Mouse (Mus musculus): ENCODE measurements around the gene Vmn2r89. TPM values are rescaled to one million over a fixed set of nuclear protein-coding genes. Genes with fewer than 3 reads are reported as not detected.

Gene Vmn2r89
- total RNA-seq, 2 experiments from 2014 or later: not detected

Other genes starting within 250 kb of the Vmn2r89 start
- gene Ear14, start 248.5 kb upstream of the Vmn2r89 start, total RNA-seq (2021): not detected
- under 1 TPM in 1 of 2 experiments, not detected in 1; 0.64 TPM for gene Rnase2a, start 195.7 kb upstream of the Vmn2r89 start, total RNA-seq (2021)
- not detected for gene Gm7247, start 90.1 kb upstream of the Vmn2r89 start, total RNA-seq (2021)
- not detected for gene Vmn2r88, start 41.0 kb upstream of the Vmn2r89 start, total RNA-seq (2021)
- not detected for gene Gm5622, start 100.9 kb downstream of the Vmn2r89 start, total RNA-seq (2021)
- gene Gm17175, start 122.2 kb downstream of the Vmn2r89 start, total RNA-seq (2021): not detected
- not detected for gene Gm17174, start 140.3 kb downstream of the Vmn2r89 start, total RNA-seq (2021)
- gene Gm17078, start 159.5 kb downstream of the Vmn2r89 start, total RNA-seq (2021): not detected
- gene Gm4181, start 183.8 kb downstream of the Vmn2r89 start, total RNA-seq (2021): not detected
- not detected for gene Gm17079, start 243.6 kb downstream of the Vmn2r89 start, total RNA-seq (2021)

Data from gastrocnemius, postnatal 14 days (tissue).